Mouse (Mus musculus) frontal cortex, adult 2 months (tissue): ENCODE data around the gene Gprc5b. TPM values are rescaled to one million over a fixed set of nuclear protein-coding genes. Genes with fewer than 3 reads are reported as not detected.

Experiments used
- DNase-seq, 2 experiments: peaks; one replicate each; pipeline ENCODE4 v3.0.0; 2022; ENCODE audit warnings: low spot score in 1 of 2; ENCODE audit errors: extremely low spot score in 1 of 2
- polyA plus RNA-seq: library from polyadenylated mRNA; depleted of rRNA; stranded (reverse); fragments of >200 nt; gene quantifications from 2 replicates; pipeline ENCODE4 v1.2.3, GENCODE M21; 2012; rRNA removed

The Gprc5b gene
- 194 and 204 TPM in 2 replicates for polyA plus RNA-seq

DNA sequence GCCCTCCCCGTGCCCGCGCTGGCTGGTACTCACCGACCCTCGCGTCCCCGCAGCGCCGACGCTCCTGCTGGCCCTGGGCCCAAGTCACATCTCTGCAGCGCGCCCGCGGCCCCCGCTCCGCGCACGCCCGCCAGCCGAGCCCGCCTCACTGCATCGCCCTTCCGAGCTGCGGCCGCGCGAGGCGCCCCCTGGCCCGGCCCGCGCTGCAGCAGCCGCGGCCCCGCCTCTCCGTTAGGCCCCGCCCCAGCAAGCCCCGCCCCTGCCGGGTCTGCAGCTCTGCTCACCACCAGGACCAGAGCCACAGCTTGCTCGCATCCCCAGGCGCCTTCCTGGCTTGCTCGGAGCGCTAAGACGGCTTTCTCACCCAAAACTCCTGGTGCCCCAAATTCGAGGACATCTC lies at the start of gene Gprc5b:
Gene Gprc5b (minus strand): TSS at position 205 of the 400 bp plus-strand sequence.
- peak in 1 of 2 experiments; percentile 73 for DNase-seq

DNA sequence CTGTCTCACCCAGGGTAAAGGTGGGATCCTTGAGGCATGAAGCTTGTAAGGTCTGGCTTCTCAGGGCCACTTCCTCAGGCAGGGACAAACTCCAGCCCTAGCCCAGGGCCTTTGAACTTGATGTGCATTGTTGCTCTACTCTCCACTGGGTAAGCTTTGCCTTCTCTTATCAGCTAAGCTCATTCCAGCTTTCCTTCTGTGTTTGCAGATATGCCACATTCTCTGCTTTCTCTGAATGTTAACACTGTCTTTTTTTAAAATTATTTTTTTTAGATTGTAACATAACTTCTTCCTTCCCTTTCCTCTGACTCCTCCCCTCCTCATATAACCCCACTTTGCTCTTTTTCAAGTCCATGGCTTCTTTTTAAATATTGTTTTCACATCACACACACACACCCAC lies 46.5 kb upstream of the Gprc5b start:
- DNase-seq: no peak

DNA sequence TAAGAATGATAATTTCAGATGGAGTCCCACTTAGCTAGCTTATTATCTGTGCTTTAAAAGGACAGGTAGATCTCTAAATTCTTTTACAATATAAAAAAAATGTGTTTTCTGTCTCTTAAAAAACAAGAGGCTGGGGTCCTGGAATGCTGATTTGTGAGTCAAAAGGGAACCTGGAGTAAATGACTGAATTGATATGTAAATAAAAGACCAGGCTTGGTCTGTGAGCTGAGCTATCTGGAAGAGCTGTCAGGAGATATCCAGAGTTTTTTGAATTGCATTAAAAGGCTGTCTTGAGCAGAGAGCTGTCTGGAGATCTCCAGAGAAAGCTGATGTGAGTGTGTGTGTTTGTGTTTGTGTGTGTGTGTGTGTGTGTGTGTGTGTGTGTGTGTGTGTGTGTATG lies 42.6 kb upstream of the Gprc5b start:
- no peak for DNase-seq

DNA sequence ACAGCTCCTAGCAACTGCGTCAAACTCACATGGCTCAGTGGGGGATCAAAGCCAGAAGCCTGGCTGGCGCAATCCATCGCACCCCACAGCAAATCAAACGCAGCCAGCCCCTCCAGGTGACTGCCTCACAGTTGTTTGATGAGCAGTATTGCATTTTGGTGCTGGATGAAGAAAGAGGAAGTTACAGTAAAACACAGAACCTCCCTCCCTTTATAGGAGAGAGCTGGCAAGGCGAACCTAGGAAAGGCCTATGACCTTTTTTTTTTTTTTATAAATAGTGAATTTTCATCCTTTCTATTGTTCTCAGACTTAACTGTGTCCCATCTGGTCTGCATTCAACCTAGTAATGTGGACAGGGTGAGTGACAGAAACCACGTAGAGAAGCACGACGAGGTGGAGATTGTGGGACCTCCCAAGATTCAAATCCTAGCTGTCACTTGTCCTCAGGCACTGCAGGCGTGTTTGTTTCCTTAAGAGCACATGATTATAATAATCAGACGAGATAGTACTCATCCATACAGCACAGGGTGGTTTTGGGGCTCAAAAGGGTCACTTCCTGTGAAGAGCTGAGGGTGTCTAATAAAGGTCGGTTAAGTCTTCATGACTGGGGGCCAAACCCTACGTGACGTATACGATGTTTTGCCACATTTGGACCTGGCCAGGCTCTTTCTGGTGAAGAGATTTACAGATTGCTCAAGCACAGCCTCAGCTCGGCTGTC lies 39.4 kb upstream of the Gprc5b start:
- no peak for DNase-seq

DNA sequence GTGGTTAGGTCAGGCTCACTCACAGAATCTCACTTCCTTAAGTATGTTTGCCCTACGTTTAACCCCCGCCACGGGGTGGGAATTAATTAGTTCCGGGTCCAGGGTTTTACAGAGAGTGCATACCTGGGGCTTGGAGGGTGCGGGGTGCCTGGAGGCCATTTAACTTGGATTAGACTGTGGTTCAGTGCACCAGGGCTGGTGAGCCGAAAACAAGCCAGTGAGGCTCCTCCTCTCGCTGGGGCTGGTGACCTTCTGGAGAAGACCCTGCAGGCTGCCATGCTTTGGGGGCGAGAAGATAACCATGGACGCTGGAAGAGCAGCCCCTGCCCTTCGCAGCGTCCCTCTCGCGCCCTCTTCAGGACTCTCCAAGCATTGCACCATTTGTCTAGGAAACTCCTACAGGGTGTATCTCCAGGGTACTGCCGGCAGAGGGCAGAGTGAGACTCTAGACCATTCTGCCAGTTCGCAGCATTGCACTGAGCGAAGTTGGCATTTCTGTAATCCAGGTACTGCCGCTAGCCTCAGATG lies 28.4 kb upstream of the Gprc5b start:
- peak; percentile 19 to 85 for DNase-seq

DNA sequence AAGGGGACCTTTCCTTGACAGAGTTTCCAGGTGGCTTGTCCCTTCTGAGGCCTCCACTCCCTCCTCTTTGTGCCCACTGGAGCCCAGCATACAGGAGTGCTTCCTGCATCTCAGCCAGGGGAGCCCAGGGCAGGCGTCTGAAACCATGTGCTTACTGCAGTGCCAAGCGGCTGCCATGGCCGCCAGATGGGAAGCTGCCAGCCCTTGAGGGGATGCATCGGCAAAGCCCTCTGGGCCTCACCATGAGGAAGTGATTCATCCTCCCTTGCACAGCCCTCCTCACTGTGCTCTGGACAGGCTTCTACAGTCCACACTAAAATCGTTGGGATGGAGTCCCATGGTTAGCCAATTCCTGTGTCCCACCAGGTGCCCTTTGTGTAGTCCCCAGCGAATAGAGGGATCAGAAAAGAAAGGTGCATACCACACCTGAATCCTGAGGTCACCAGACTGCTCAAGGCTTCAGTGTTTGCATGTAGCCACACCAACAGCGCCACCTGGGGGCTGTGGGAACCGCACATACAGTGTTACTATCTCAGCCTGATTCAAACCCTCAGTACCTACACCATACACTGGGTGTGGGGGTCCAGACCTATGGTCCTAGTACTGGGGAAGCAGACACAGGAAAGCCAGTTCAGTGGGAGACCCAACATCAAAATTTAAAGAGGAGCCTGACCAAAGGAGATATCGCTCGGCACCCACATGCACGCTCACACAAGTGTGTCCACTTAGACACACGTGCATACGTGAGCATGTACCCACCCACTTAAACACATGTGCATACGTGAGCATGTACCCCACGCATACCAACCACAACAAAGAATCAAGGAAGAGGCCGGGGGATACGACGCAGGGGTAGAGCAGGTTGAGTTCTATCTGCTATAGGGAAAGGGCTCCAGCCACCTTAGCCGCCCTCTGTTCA lies 27.5 kb upstream of the Gprc5b start:
- peak in 1 of 2 experiments; percentile 34 for DNase-seq

DNA sequence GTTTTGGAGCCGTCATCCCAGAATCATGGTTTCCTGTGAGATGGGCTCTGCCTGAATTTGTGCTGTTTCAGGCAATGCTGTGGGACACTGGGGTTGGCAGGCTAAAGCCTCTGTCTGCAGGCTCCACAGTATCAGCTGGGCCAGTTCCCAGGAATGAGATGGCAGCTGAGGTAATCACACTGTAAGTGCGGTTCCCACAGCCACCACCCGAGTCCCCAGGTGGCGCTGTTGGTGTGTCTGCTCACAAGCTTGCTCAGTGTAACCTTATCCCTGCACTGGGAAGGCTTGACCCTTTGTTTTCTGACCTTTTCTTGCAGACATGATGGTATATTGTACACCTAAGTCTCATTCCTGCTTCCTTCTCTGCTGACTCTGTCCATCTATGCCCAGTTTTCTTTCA lies 24.5 kb upstream of the Gprc5b start:
- DNase-seq: peak in 1 of 2 experiments; percentile 61

DNA sequence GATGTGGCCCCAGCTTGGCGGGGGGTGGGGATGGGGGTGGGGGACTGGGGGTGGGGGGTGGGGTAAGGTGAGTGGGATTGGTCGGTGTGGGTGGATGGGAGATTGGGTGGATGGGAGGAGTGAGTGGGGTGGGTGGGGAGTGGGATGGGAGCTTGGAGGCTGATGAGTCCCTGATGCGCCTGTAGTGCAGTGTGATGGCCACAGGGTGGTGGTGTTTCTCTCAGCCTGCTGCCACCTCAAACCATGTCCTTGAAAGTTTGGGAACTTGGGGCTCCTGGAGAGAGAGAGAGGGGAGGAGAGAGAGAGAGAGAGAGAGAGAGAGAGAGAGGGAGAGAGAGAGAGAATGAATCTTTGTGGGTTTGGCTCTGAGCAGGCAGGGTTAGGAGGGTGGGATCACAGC lies 20.7 kb upstream of the Gprc5b start:
- peak in 1 of 2 experiments; percentile 60 for DNase-seq

DNA sequence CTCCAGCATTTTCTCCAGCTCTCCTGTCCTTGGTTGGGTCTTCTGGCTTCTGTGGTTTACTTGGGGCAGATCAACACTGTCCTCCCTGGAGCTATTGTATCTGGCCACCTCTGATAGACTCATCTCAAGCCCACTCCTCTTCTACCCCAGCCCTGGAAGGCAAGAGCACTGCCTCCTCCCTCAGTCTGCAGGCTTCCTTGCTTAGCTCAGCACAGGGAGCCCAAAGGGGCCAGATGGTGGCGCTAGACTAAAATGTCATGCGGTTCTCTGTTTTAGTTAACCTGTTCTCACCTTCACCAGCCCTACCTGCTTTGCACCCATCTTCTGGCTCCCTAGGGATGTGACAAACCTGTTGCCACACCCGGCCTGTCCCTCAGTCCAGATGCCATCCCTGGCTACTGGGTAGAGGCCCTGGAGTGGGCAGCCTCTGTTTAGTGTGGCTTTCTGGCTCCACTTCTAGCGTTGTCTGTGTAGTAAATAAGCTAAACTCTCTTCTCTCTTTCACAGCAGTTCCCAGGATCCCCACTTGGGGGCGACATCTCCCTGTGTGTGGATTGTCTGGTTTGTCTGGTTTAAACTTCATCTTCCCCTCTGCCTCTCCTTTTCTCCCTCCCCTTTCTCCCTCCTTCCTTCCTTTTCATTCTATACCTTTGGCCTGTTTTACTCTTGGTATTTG lies 16.0 kb upstream of the Gprc5b start:
- peak in 1 of 2 experiments; percentile 94 for DNase-seq

DNA sequence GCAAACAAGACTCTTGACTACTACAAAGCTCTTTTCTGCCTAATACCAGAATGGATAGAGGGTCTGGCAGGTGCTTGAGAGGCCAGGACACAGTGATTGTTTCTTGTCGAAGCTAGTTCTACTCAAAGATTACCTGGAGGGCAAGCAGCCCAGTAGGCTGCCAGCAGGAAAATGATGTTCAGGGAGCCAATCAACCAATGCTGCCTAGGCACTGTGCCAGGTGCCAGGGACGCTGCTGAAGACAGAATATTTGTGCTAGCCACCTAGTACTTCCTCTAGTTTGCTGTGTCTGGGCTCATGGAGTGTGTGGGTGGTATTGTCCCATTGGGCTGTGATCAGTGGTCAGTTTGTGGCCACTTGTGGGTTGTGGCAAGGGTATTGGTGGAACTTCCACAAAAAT lies 7.5 kb upstream of the Gprc5b start:
- DNase-seq: no peak

DNA sequence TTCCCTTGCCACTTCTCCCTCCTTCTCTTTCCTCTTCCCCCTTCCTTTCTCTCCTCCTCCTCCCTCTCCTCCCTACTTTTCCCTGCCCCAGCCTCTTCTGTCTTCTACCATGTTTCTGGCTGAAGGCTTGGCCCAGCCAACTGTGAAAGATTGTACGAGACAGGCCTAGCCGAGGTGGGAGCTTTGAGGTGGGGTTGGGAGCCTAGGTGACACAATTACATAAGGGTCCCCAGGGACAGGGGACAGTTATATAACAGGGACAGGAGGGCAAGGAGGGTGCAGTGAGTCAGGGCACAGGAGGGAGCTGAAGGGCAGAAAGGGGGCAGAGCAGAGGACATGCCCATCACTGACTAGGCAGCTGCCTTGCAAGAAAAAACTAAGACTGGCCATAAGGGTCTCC lies 7.0 kb upstream of the Gprc5b start:
- DNase-seq: no peak

DNA sequence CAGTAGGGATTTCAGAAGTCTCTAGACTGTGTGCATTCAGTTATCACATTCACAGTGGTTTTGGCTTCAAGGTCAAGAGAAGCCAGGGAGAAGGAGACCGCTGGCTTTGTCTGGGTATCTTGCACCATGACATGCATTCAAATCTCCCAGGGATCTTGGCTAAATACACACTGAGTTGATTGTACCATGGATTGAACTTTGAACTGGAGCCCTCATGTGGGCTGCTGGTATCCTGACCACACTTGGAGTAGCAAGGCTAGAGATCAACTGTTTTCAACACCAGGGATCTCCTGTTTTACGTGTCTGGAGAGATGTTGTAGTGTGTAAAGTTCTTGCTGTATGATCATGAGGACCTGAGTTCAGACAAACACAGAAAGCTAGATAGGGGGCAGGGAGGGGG lies 4.8 kb upstream of the Gprc5b start:
- DNase-seq: no peak

DNA sequence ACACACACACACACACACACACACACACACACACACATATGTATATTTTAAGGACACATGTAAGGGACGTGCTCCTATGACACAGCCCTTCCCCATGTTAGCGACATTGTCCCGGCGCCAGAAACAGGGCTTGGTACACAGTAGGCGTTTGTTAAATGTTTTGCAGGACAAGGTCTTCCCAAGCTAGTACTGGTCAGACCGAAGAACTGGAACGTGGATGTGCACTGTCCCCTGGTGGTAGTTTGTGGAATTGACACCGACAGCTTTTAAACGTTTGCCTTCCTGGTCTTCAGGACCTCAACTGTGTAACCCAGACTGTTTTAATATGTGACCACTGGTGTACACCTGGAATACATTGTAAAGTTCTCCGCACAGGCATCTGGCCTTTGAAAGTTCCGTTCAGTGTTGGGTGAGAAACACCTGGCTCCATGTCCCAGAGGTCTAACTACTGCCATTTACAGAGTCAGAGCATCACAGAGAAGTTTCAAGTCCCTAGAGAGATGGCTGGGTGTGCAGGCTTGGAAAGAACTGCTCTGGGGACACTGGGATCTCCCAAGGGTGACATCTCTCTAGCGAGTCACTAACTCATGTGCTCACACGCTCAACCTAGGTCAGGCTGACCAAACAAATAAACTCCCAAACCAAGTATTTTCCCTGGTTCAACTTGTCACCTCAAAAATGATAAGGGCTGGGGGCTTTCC lies 1.3 kb upstream of the Gprc5b start:
- peak; percentile 73 to 94 for DNase-seq

DNA sequence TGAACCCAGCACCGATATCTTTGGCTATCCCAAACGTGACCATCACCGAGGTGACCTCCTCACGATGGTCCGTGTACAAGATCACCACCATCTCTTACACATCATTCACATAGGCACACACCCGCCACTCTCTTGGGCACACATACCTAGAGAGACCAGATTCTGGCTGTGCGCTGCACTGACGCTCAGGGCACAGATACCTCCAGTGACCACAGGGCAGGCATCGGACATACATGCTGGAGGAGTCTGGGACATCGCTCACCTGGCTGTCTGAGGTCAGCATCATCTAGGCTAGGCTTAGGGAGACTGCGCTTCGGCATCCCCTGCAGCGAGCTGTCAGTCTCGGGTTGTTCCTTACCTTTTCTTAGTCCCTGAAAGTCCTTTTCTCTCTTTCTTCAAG lies 660 bp upstream of the Gprc5b start:
- DNase-seq: no peak

DNA sequence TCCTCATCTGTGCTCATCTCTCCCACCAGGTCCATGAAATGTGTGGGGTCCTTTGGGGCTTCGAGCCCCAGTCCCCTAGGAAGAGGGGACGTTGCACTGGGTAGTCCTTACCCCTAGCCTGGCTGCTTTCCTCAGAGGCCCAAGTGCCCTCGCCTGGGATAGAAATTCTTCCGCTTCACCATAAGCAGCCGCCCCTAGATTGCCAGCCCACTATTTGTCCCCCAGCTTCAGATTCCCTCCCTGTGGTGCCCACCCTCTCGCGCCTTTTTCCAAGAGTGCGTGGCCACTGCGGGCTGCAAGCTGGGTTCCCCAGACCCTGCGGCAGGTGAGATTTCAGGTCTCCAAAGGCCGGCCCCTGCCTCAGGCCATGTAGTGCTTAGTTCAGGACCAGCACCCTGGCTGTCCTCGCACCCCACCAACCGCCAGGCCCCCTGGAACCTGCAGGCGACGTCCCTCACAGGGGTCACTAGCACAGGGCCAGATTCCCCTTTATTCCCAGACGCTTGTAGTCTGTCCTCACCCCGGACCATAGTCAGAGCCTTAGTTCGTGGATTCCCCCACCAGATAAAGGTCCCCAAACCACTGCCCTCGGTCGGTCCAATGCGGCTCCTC lies 674 bp downstream of the Gprc5b start:
- DNase-seq: no peak

DNA sequence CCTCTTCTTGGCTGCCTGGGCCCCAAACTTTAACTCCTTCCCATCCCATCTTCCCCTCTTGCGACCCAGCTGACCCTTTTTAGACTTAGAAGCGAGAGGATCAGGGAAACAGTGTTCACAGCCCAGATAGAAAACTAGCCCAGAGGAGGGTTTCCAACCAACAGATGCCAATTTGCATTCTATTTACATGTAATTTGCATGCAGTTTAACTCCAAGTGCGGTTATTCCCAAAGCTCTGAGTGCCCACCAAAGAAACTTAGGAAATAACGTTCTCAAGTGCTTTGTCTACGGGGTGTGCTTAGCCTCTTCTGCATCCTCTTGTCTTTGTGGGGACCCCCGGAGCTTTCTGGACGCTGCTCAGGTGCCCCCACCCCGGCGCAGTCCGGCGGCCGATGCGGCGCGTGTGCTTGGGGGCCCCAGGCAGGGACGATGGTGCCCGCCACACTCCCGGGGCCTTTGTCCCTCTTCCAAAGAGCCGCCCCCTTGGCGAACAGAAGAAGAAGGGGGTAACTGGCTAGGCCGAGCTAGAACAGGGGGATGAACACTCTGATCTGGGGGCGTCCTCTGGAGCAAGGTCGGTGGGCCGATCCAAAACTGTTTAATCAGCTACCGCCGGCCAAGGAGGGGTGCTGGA lies 1.3 kb downstream of the Gprc5b start:
- no peak for DNase-seq

DNA sequence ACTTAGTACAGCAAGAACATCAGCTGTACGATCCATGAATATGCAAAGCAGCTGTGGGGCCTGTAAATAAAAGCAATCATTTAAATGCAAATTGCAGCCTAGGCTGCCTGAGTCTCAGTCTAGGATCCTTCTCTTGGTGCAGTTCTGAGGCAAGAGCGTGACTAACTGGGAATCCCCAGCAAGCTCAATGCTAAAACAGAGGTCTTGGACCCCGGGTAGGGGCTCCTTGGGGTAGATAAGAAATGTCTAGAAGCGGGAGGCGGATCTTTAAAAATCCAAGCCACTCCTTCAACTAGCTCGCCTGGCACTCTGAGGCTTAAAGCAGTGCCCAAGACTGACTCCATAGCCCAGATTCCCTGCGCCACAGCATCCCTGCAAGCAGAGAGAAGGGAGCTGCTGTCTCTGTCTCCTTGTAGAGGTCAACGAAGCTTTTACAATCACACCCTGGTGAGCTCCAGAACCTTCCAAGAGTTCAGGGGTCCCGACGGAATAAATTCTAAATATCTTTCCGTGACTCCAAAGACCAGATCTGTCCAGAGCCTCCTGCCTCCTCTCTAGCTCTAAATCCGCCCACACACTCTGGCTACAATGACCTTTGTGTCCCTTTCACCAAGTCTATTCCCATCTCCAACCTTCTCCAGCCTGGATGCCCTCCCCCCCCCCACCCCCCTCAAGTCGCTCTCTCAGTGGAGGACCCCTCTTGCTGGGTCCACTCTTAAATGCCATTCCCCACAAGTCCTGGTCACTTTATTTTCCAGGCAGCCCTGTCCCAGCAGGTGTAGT lies 2.2 kb downstream of the Gprc5b start:
- no peak for DNase-seq

DNA sequence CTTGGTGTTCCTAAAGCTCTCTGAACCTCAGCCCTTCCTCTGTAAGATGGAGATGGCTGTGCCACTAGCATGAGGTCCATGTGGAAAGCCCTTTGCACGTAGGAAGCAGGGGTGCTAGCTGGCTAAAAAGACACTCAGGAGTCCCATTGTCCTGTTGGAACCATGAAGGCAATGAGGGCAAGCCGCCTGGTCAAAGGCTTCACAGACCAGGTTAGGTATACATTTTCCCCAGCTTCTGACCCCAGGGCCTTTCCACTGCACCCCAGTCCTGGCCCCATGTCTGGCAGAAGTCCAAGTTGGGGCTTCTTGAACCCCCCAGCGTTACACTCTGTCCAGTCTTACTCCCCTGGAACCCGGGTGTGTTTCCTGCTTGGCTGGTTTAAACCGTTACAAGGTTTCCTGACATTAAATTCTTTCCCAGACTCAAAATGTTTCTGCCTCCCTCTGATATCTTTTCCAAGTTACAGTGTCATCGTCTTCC lies 2.9 kb downstream of the Gprc5b start:
- DNase-seq: no peak
